Mouse (Mus musculus) embryonic fibroblast, embryonic 13.5 days (primary cell): Measurements from ENCODE around the gene Pik3r1. TPM values are rescaled to one million over a fixed set of nuclear protein-coding genes. Genes with fewer than 3 reads are reported as not detected.

Experiments used
- H3K27ac ChIP-seq: 2 replicates; pipeline ENCODE4 v1.5.1; 2012; ENCODE audit warnings: low read length, control low read depth, inconsistent platforms; ENCODE audit not compliant: insufficient read depth
- H3K4me1 ChIP-seq: 2 replicates; pipeline ENCODE4 v1.6.1; 2011; ENCODE audit warnings: low read length; ENCODE audit not compliant: control insufficient read depth, insufficient read depth
- H3K4me3 ChIP-seq: 2 replicates; pipeline ENCODE4 v1.5.1; 2011; ENCODE audit warnings: mild to moderate bottlenecking, control low read depth, low read length; ENCODE audit not compliant: insufficient read depth
- CTCF ChIP-seq: IDR thresholded peaks from 2 replicates; pipeline ENCODE4 v1.5.1; 2011; ENCODE audit warnings: mild to moderate bottlenecking, control low read depth, low read length, moderate library complexity, borderline replicate concordance; ENCODE audit not compliant: insufficient read depth
- POLR2A ChIP-seq: IDR thresholded peaks from 2 replicates; pipeline ENCODE4 v1.6.1; 2011; ENCODE audit warnings: low read depth, mild to moderate bottlenecking, control low read depth, low read length, moderate library complexity
- polyA plus RNA-seq: library from polyadenylated mRNA; stranded (reverse); fragments of >200 nt; gene quantifications from 2 replicates; pipeline ENCODE4 v1.2.4, GENCODE M21; 2011; ENCODE audit warnings: low read depth; ENCODE audit not compliant: missing spikeins, insufficient read length

Pik3r1 gene
- polyA plus RNA-seq, result 53.1 and 78.3 TPM in 2 replicates

- TF ChIP-seq POLR2A (peak; percentile 99), CTCF (0 out of 2 replicates have a peak, but pooled peaks have one; percentile 3)
Measured at GRCm38 (mm10) chr13:101767809-101768629, at the start of gene Pik3r1. TSS of gene Pik3r1 (minus strand) at chr13:101768217.

DNA sequence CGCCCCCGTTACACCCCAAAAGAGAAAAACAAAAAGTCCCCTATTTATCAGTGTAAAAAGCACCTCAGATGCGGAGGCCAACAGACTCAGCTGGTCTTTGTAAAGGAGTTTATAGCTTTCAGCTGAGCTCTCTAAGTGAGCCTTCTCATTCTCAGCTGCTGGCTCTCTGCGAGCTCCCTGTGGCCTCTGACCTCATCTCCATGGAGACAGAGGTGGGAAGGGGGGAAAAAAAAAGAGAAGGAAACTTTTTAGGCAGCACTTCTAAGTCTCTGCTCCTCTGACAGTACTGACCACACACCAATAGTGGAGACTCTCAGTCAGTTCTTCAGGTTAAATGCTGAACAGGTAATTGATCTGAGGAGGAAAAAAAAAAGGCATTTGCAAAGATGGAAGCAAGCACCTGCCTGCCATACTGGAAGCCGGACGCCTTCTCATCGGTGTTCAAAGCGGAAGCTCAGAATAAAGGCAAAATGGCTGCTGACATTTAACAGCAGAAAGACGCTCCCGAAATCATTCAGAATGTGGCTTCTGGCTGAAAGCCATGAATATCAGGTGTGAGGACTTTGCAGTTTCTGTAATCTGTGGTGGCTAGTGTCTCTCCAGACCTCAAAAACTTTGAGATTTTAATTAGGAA is 45.4 kb upstream of the Pik3r1 start:
- Histone ChIP-seq H3K4me3 (no peak overlapping the region), H3K27ac (no peak overlapping the region), H3K4me1 (no peaks in the 10 kb centered on the region)
- TF ChIP-seq CTCF, result no peak
- no peak for TF ChIP-seq POLR2A

More at GRCm38 (mm10) chr13:101767809-101768629, at the start of gene Pik3r1:
- Histone ChIP-seq H3K27ac (peak within 1 kb of the TSS; percentile 83), H3K4me1 (peaks cover 6% of the 10 kb centered on the region), H3K4me3 (peak within 1 kb of the TSS; percentile 99)

DNA sequence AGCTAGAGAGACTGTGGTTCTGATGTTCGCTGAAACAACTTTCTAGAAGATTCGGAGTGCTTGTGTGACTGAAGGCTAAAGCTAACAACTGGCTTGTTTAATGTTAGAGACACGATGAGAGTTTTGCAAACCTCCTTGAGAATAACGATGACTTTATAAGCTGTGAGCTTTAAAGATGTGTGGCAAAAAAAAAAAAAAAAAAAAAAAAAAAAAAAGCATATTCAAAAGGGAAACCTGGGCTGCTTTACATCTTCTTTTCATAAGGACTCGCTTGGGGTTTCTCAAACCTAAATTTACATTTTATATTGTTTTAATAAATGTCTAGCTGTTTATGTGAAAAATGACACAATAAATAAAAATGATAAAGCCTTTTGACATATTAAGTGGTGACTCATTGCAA is 44.3 kb upstream of the Pik3r1 start:
- no peak overlapping the region for H3K27ac ChIP-seq
- H3K4me3 ChIP-seq, result no peak overlapping the region
- H3K4me1 ChIP-seq, result no peaks in the 10 kb centered on the region
- TF ChIP-seq CTCF, result no peak
- TF ChIP-seq POLR2A, result no peak

GRCm38 (mm10) chr13:101811882-101812281 is 43.9 kb upstream of the Pik3r1 start:
- Histone ChIP-seq H3K4me3 (no peak overlapping the region), H3K4me1 (no peaks in the 10 kb centered on the region), H3K27ac (no peak overlapping the region)
- TF ChIP-seq POLR2A (no peak), CTCF (no peak)

DNA sequence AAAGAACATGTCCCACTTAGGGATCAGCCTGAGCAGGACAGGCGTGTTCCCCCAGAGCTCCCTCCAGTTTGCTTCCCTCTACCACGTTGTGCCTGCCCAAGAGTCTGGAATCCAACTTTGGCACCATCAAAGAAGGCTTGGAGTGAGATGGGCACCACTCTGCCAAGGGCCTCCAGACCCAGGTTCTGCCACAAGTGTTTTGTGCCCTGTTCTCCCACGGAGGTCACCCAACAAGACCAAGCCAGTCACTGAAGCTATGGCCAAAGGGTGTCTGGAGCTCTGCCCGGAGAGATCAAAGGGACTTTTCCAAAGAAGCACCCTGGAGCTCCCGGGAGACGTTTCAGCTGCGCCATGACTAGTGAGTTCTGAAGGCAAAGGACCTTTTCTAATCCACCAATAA is 42.6 kb upstream of the Pik3r1 start:
- Histone ChIP-seq H3K4me3 (no peak overlapping the region), H3K27ac (no peak overlapping the region), H3K4me1 (no peaks in the 10 kb centered on the region)
- TF ChIP-seq POLR2A (no peak), CTCF (no peak)

DNA sequence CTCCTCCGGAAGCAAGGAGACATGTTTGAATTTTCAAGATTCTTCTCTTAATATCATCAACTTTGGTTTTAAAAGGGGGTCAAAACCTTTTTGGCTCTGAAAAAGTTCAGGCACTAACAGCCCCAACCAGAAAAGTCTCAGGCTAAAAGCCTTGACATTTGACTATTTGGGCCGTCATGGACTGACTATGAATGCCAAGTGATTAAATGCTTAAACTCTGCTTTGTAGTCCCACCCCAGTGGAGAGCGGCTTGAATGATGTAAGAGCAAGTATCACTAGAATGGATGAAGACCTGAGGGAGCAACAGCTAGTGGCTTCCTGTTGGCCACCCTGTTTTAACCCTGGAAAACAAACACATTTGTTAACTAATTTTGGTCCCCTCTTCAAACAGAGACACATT is 41.8 kb upstream of the Pik3r1 start:
- Histone ChIP-seq H3K4me1 (no peaks in the 10 kb centered on the region), H3K27ac (no peak overlapping the region), H3K4me3 (no peak overlapping the region)
- TF ChIP-seq CTCF, result no peak
- TF ChIP-seq POLR2A, result no peak

- H3K4me3 ChIP-seq, result no peak overlapping the region
- H3K27ac ChIP-seq, result no peak overlapping the region
- TF ChIP-seq POLR2A (no peak), CTCF (no peak)
- no peaks in the 10 kb centered on the region for H3K4me1 ChIP-seq
Measured at GRCm38 (mm10) chr13:101805559-101806091, 37.6 kb upstream of the Pik3r1 start.

DNA sequence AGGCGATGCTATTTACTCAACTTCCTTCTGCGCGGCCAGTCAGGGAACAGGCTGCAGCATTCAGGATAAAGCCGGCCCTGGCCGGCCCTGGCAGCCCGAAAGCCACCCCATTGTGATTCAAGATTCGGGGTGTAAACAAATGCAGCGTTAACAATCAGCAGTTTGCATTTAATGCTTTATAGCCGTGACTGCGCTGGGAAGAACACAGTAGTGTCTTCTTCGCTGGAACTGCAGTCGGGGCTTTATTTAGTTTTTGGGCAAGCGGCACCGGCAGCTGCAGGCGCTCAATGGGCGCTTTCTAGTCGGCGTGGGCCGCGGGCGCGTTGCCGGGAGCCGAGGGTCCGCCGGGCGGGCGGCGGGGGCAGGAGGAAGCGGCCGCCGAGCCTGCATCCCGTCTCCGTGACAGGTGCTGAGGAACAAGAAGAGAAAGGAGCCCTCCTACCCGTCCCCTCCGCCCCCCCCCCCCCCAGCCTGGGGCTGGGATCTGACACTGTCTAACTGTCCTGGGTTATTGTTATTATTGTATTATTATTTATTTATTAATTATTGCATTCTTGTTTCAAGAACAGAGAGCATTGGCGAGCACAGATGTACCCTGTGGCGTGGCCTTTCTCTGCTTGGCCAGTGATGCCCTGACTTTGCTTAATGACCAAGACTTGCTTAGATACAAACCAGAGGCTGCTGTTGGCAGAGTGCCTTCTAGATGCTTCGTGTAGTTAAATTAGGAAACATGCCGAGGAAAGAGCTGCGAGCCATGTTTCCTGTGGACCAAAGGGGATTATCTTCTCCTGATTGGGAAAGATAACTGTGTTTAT is 33.6 kb upstream of the Pik3r1 start:
- no peaks in the 10 kb centered on the region for H3K4me1 ChIP-seq
- TF ChIP-seq POLR2A (no peak), CTCF (no peak)
- no peak overlapping the region for H3K27ac ChIP-seq
- H3K4me3 ChIP-seq, result peak overlapping the region; percentile 22

- H3K4me1 ChIP-seq, result no peaks in the 10 kb centered on the region
- no peak overlapping the region for H3K4me3 ChIP-seq
- TF ChIP-seq POLR2A (no peak), CTCF (no peak)
- no peak overlapping the region for H3K27ac ChIP-seq
Measured at GRCm38 (mm10) chr13:101800833-101801371, 32.9 kb upstream of the Pik3r1 start.
